Mouse (Mus musculus) adrenal gland, adult (tissue): ENCODE measurements at regions not wholly inside any gene's neighbourhood (a gene's known extent, or its start where the extent isn't known, plus 50 kb on each side); places are given as distances from the start of the nearest gene placed in this dataset.
A peak's percentile ranks its signal among the peaks of the same experiment; 100 is the strongest.
"Not testable (repeated sequence)": the region's sequence is repeated elsewhere in the genome, so short reads cannot be mapped to it uniquely, and the experiment has no call there.

ENCODE experiments used
- DNase-seq, 2 experiments: peaks; one replicate each; pipeline ENCODE4 v3.0.0; 2022 to 2023; ENCODE audit warnings: low spot score in 1 of 2; ENCODE audit not compliant: inconsistent age in 2 of 2

- DNase-seq: no peak
Observed at GRCm38 (mm10) chr12:54519370-54519769, 137.0 kb downstream of the Sptssa start.

GRCm38 (mm10) chr12:54517265-54517664 is 139.1 kb downstream of the Sptssa start:
- DNase-seq: peak; percentile 14 to 38

GRCm38 (mm10) chr12:54516463-54516862 is 139.9 kb downstream of the Sptssa start:
- no peak for DNase-seq

- DNase-seq: not testable (repeated sequence)
Observed at GRCm38 (mm10) chr12:54516039-54516438, 140.3 kb downstream of the Sptssa start.

- DNase-seq: peak; percentile 12 to 69
Observed at GRCm38 (mm10) chr12:54509903-54510302, 146.5 kb downstream of the Sptssa start.

- no peak for DNase-seq
Observed at GRCm38 (mm10) chr12:54502775-54503174, 153.6 kb downstream of the Sptssa start.

GRCm38 (mm10) chr12:54499963-54500362 is 156.4 kb downstream of the Sptssa start:
- DNase-seq: no peak

GRCm38 (mm10) chr12:54495701-54496374 is 160.5 kb downstream of the Sptssa start:
- no peak for DNase-seq

- no peak for DNase-seq
Observed at GRCm38 (mm10) chr12:54494756-54495375, 161.5 kb downstream of the Sptssa start.

- no peak for DNase-seq
Observed at GRCm38 (mm10) chr12:54492737-54493136, 163.6 kb downstream of the Sptssa start.

- no peak for DNase-seq
Observed at GRCm38 (mm10) chr12:54490460-54490859, 165.9 kb downstream of the Sptssa start.

- DNase-seq: peak; percentile 60 to 92
Observed at GRCm38 (mm10) chr12:54489675-54490074, 166.7 kb downstream of the Sptssa start.

GRCm38 (mm10) chr12:54487689-54488088 is 168.7 kb downstream of the Sptssa start:
- DNase-seq: no peak

- peak in 1 of 2 experiments; percentile 36 for DNase-seq
Observed at GRCm38 (mm10) chr12:54482020-54482419, 174.4 kb downstream of the Sptssa start.

GRCm38 (mm10) chr12:54479841-54480240 is 176.5 kb downstream of the Sptssa start:
- DNase-seq: peak; percentile 13 to 28

- DNase-seq: no peak
Observed at GRCm38 (mm10) chr12:54472881-54473280, 183.5 kb downstream of the Sptssa start.

GRCm38 (mm10) chr12:54472407-54472806 is 184.0 kb downstream of the Sptssa start:
- no peak for DNase-seq

- DNase-seq: no peak
Observed at GRCm38 (mm10) chr12:54467635-54468034, 188.7 kb downstream of the Sptssa start.

- peak in 1 of 2 experiments; percentile 57 for DNase-seq
Observed at GRCm38 (mm10) chr12:54463806-54464205, 192.6 kb downstream of the Sptssa start.

GRCm38 (mm10) chr12:54461411-54461810 is 195.0 kb downstream of the Sptssa start:
- no peak for DNase-seq

GRCm38 (mm10) chr12:54460135-54460523 is 196.2 kb downstream of the Sptssa start:
- DNase-seq: peak; percentile 87 to 93

- DNase-seq: peak; percentile 30 to 63
Observed at GRCm38 (mm10) chr12:54459462-54460134, 196.8 kb downstream of the Sptssa start.
